In genomic region chr2:164360974-164361657, GRCm38 (mm10) we compare ENCODE assay signal across 1 mouse cellular context.
TF ChIP-seq lines count a peak whose summit lies in the region.

No protein-coding gene starts in this region.

TF ChIP-seq in MEL, 35 proteins besides CTCF, POLR2A, EP300 and RAD21:
- TF ChIP-seq USF2 (IDR thresholded peaks at IDR 0.05; ENCODE audit: borderline replicate concordance in 1 of 2, insufficient read depth in 1 of 2, low read depth in 1 of 2, low read length in 2 of 2) (no peak), RCOR1 (IDR thresholded peaks at IDR 0.05; ENCODE audit: low read depth, low read length) (no peak), ETS1 (IDR thresholded peaks at IDR 0.05; ENCODE audit: low read depth, low read length) (peak; percentile 84), MAFK (IDR thresholded peaks at IDR 0.05; ENCODE audit: borderline replicate concordance, low read depth, low read length) (peak; percentile 81)
